Mouse (Mus musculus): ENCODE data around the gene Psg22. TPM values are rescaled to one million over a fixed set of nuclear protein-coding genes. Genes with fewer than 3 reads are reported as not detected.
"Not testable (repeated sequence)": the region's sequence is repeated elsewhere in the genome, so short reads cannot be mapped to it uniquely, and the experiment has no call there.

Gene Psg22
- polyA plus RNA-seq, 2 experiments, result 0.01 to 0.05 TPM

DNA sequence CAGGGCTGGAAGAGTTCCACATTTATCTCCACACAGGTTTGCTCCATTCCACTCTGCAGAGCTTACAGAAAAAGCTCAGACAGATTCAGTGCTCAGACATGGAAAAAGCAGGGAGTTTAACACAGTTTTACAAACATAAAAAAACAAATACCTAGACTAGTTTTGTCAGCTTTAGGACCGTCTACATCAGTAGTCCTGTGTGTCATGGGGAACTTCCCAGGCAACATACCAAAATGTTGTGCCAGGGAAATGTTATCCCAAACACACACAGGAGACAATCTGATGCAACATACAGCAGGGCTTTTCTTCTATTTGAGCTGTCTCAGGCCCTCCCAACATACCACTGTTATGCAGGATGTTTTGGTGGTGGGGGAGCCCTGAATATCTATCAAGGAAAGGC, 7.0 kb upstream of the Psg22 start:
- DNase-seq (ENCODE audit: low read depth in 3 of 3, low spot score in 3 of 3), result no peak
- 36% methylated on average over 1 of the region's 1 CpGs for WGBS (ENCODE audit: insufficient replicate concordance)

DNA sequence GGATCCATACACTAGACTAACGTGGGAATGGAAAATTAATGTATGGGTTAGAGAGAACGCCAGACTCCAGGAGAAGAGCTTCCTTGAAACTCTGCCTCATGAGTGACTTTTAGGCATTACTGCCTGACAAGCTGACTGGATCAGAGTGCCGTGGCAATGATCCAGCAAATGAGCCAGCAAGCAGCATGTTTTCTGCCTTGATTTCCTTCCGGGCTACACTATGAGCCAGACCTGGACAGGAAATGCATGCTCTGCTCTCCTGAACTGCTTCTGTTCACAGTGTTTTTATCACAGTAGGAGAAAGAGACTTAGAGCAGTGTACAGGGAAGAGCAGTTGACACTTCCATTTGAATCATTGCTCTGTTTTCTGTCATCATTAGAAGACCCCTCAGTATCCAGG, 2.3 kb upstream of the Psg22 start:
- Histone ChIP-seq H3K27me3 (ENCODE audit: control insufficient read depth, insufficient read depth, low read length) (no peaks in the 10 kb centered on the region), H3K4me3 (ENCODE audit: insufficient read depth in 1 of 2, low read depth in 2 of 2, low read length in 2 of 2) (no peak overlapping the region), H3K9ac (replicated peaks) (no peak overlapping the region), H3K4me1 (replicated peaks; ENCODE audit: control insufficient read depth in 2 of 2, insufficient read depth in 2 of 2, low read length in 1 of 2) (no peaks in the 10 kb centered on the region), H3K27ac (no peak overlapping the region), H3K9me3 (ENCODE audit: control insufficient read depth, low read length) (no peaks in the 10 kb centered on the region), H3K4me2 (ENCODE audit: low read depth) (no peak overlapping the region), H3K36me3 (replicated peaks; ENCODE audit: control insufficient read depth, insufficient read depth, low read depth) (no peaks in the 10 kb centered on the region)
- ATAC-seq (ENCODE audit: insufficient read depth) (no peak), DNase-seq (ENCODE audit: low read depth in 3 of 3, low spot score in 3 of 3) (no peak)
- WGBS (ENCODE audit: insufficient replicate concordance), result 48% methylated on average over 4 of the region's 4 CpGs
- TF ChIP-seq CTCF (IDR thresholded peaks at IDR 0.05; ENCODE audit: low read depth) (no peak), EP300 (IDR thresholded peaks at IDR 0.05; ENCODE audit: low read depth) (no peak)

More for the DNA sequence above, 7.0 kb upstream of the Psg22 start:
- Histone ChIP-seq H3K27me3 (ENCODE audit: control insufficient read depth, insufficient read depth, low read length) (no peaks in the 10 kb centered on the region), H3K4me3 (ENCODE audit: insufficient read depth in 1 of 2, low read depth in 2 of 2, low read length in 2 of 2) (no peak overlapping the region), H3K9me3 (ENCODE audit: control insufficient read depth, low read length) (no peaks in the 10 kb centered on the region), H3K9ac (replicated peaks) (no peak overlapping the region), H3K27ac (no peak overlapping the region), H3K4me1 (replicated peaks; ENCODE audit: control insufficient read depth in 2 of 2, insufficient read depth in 2 of 2, low read length in 1 of 2) (no peaks in the 10 kb centered on the region), H3K36me3 (replicated peaks; ENCODE audit: control insufficient read depth, insufficient read depth, low read depth) (no peaks in the 10 kb centered on the region), H3K4me2 (ENCODE audit: low read depth) (no peak overlapping the region)
- no peak for TF ChIP-seq CTCF (IDR thresholded peaks at IDR 0.05; ENCODE audit: low read depth)
- no peak for TF ChIP-seq EP300 (IDR thresholded peaks at IDR 0.05; ENCODE audit: low read depth)
- ATAC-seq (ENCODE audit: insufficient read depth), result no peak

DNA sequence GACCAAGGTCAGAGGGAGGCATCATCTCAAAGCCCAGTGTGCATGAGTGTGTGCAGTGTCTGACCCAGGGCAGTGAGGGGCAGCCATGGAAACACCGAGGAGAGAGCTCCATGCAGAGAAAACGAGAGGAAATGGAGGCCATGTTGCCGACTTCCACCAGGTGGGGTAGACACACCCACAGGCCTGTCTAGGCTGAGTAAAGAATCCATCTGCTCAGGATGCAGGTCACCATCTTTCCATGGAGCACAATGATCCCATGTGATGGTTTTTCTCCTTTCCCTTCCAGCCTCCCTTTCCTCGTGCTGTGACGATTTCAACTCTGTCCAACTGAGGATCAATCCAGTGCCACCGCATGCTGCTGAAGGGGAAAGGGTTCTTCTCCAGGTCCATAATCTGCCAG, 6.1 kb downstream of the Psg22 start:
- Histone ChIP-seq H3K36me3 (replicated peaks; ENCODE audit: control insufficient read depth, insufficient read depth, low read depth) (no peaks in the 10 kb centered on the region), H3K27ac (no peak overlapping the region), H3K4me2 (ENCODE audit: low read depth) (no peak overlapping the region), H3K27me3 (ENCODE audit: control insufficient read depth, insufficient read depth, low read length) (no peaks in the 10 kb centered on the region), H3K4me3 (ENCODE audit: insufficient read depth in 1 of 2, low read depth in 2 of 2, low read length in 2 of 2) (no peak overlapping the region), H3K9me3 (ENCODE audit: control insufficient read depth, low read length) (no peaks in the 10 kb centered on the region), H3K4me1 (replicated peaks; ENCODE audit: control insufficient read depth in 2 of 2, insufficient read depth in 2 of 2, low read length in 1 of 2) (no peaks in the 10 kb centered on the region), H3K9ac (replicated peaks) (no peak overlapping the region)
- no peak for ATAC-seq (ENCODE audit: insufficient read depth)
- DNase-seq (ENCODE audit: low read depth in 3 of 3, low spot score in 3 of 3), result no peak
- WGBS (ENCODE audit: insufficient replicate concordance), result 59% methylated on average over 6 of the region's 6 CpGs
- no peak for TF ChIP-seq CTCF (IDR thresholded peaks at IDR 0.05; ENCODE audit: low read depth)
- TF ChIP-seq EP300 (IDR thresholded peaks at IDR 0.05; ENCODE audit: low read depth), result no peak

DNA sequence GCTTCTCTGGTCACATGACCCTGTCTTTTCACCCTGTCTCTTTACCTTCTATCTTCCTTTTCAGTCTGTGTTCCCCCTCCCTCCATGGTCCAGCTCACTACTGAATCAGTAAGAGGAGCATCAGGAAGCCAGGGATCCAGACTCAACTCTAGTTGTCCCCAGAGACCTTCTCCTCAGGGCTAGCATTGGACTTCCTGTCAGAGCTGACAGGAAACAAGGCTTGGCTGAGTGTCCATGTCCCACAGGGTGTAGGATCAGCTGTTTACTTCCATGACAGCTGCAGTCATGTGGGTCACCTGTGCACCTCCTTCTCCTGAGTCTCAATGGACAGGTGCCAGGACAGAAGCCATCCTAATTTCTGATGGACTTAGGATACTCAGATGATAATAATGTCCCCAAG, 8.0 kb downstream of the Psg22 start:
- not testable (repeated sequence) for H3K36me3 ChIP-seq (replicated peaks; ENCODE audit: control insufficient read depth, insufficient read depth, low read depth); H3K27ac ChIP-seq; ATAC-seq (ENCODE audit: insufficient read depth); H3K4me2 ChIP-seq (ENCODE audit: low read depth); H3K9ac ChIP-seq (replicated peaks); H3K4me3 ChIP-seq (ENCODE audit: insufficient read depth in 1 of 2, low read depth in 2 of 2, low read length in 2 of 2); H3K27me3 ChIP-seq (ENCODE audit: control insufficient read depth, insufficient read depth, low read length); H3K4me1 ChIP-seq (replicated peaks; ENCODE audit: control insufficient read depth in 2 of 2, insufficient read depth in 2 of 2, low read length in 1 of 2); DNase-seq (ENCODE audit: low read depth in 3 of 3, low spot score in 3 of 3); H3K9me3 ChIP-seq (ENCODE audit: control insufficient read depth, low read length)

DNA sequence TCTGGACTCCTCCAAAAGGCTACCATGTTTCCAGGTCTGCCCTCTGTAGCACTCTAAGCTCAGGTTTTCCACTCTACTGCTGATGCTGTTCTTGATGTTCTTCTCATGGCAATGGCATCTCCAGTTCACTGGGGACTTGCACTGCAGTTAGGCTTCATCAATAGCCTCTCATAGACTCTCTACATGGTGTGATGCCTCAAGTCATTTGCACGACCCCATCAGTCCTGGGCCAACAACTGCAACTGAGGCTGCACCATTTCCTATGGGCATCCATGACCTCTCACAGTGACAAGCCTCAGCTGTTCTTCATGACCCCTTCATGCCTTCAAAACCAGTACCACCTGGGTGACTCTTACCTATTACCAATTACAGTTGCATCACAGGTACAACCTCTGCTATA, 10.5 kb downstream of the Psg22 start:
- no peak overlapping the region for H3K4me2 ChIP-seq (ENCODE audit: low read depth)
- H3K4me1 ChIP-seq (replicated peaks; ENCODE audit: control insufficient read depth in 2 of 2, insufficient read depth in 2 of 2, low read length in 1 of 2), result no peaks in the 10 kb centered on the region
- H3K27me3 ChIP-seq (ENCODE audit: control insufficient read depth, insufficient read depth, low read length), result no peaks in the 10 kb centered on the region
- no peak overlapping the region for H3K4me3 ChIP-seq (ENCODE audit: insufficient read depth in 1 of 2, low read depth in 2 of 2, low read length in 2 of 2)
- WGBS (ENCODE audit: insufficient replicate concordance), result 55% methylated on average over 1 of the region's 1 CpGs
- no peaks in the 10 kb centered on the region for H3K36me3 ChIP-seq (replicated peaks; ENCODE audit: control insufficient read depth, insufficient read depth, low read depth)
- no peak for DNase-seq (ENCODE audit: low read depth in 3 of 3, low spot score in 3 of 3)
- no peak overlapping the region for H3K27ac ChIP-seq
- no peak for ATAC-seq (ENCODE audit: insufficient read depth)
- TF ChIP-seq CTCF (IDR thresholded peaks at IDR 0.05; ENCODE audit: low read depth), result no peak
- TF ChIP-seq EP300 (IDR thresholded peaks at IDR 0.05; ENCODE audit: low read depth), result no peak
- H3K9ac ChIP-seq (replicated peaks), result no peak overlapping the region
- H3K9me3 ChIP-seq (ENCODE audit: control insufficient read depth, low read length), result no peaks in the 10 kb centered on the region

DNA sequence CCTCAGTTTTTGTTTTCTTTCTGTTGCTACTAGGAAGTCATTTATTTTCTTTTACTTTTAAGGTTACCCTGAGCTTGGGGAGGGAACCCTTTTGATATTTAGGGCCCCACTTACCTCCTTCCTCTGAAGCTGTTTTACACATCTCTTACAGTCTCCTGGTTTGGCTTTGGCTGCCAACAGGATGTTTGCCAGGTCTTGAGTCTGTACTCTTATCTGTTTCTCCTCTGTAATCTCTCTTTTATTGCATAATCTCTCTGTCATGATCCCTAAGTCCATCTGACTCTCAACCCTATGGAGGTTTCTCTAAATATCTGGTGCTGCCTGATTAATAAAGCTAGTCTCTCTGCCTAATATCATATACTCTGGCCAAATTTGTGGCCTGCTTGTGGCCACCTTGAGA, 15.2 kb downstream of the Psg22 start:
- H3K36me3 ChIP-seq (replicated peaks; ENCODE audit: control insufficient read depth, insufficient read depth, low read depth), result no peaks in the 10 kb centered on the region
- no peaks in the 10 kb centered on the region for H3K4me1 ChIP-seq (replicated peaks; ENCODE audit: control insufficient read depth in 2 of 2, insufficient read depth in 2 of 2, low read length in 1 of 2)
- H3K9me3 ChIP-seq (ENCODE audit: control insufficient read depth, low read length), result no peaks in the 10 kb centered on the region
- H3K9ac ChIP-seq (replicated peaks), result no peak overlapping the region
- H3K4me3 ChIP-seq (ENCODE audit: insufficient read depth in 1 of 2, low read depth in 2 of 2, low read length in 2 of 2), result no peak overlapping the region
- H3K27ac ChIP-seq, result no peak overlapping the region
- TF ChIP-seq CTCF (IDR thresholded peaks at IDR 0.05; ENCODE audit: low read depth), result no peak
- TF ChIP-seq EP300 (IDR thresholded peaks at IDR 0.05; ENCODE audit: low read depth), result no peak
- H3K4me2 ChIP-seq (ENCODE audit: low read depth), result no peak overlapping the region
- ATAC-seq (ENCODE audit: insufficient read depth) (no peak), DNase-seq (ENCODE audit: low read depth in 3 of 3, low spot score in 3 of 3) (no peak)
- H3K27me3 ChIP-seq (ENCODE audit: control insufficient read depth, insufficient read depth, low read length), result no peaks in the 10 kb centered on the region

Measured in liver, embryonic 14.5 days (tissue).